Mouse (Mus musculus) adrenal gland, postnatal 14 days (tissue): ENCODE results near the gene Adam22. TPM values are rescaled to one million over a fixed set of nuclear protein-coding genes. Genes with fewer than 3 reads are reported as not detected.
"Not testable (repeated sequence)": the region's sequence is repeated elsewhere in the genome, so short reads cannot be mapped to it uniquely, and the experiment has no call there.

Source experiments
- DNase-seq: peaks from one replicate; pipeline ENCODE4 v3.0.0; 2021; ENCODE audit warnings: mixed read lengths
- microRNA-seq, 2 experiments: library from miRNA; unstranded; fragments of <30 nt; microRNA quantifications; one replicate each; pipeline ENCODE4 v1.2.0; 2021
- total RNA-seq: library from RNA; stranded (reverse); gene quantifications from 2 replicates; pipeline ENCODE4 v1.2.3, GENCODE M21; 2021

Gene Adam22
- total RNA-seq, 1 experiment from 2014 or later, result 4.1 TPM

DNA sequence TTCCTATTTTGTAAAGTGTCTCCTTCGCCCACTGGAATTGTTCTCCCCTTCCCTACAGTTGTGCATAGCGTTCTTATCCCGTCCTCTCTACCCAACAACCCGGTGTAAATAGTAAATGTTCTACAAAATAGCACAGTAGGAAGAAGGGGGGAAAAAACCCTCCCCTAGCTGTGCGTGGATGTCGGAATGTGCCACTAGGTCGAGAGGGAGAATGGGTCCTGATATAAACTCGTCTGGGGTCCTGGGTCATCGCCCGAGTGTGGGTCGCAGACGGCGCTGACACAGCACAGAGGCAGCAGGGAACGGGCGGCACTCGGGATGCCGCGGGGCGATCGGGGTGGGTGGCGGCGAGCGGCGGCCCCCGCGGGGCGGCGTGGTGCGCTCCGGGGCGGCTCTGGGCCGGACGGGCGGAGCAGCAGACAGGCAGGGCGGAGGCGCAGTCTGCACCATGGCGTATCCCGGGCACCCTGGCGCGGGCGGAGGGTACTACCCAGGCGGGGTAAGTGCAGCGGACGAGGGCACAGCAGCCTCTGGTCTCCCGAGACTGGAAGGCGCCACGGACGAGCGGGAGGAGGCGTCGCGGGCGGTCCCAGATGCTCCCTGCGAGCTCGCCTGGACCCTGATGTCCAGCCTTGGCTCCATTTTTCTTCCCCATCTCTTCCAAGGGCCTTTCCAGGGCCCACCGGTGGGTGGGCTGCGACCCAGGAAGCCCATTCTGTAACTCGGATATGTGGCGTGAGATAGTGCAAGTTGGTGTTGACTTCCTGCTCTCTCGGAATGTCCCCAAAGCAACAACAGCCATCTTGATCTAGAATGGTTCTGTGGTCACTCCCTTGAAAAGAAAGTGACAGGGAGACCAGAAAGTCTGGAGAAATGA is 311.6 kb downstream of the Adam22 start:
- peak; percentile 96 for DNase-seq

GRCm38 (mm10) chr5:8055721-8056129 is 312.2 kb downstream of the Adam22 start:
- no peak for DNase-seq

DNA sequence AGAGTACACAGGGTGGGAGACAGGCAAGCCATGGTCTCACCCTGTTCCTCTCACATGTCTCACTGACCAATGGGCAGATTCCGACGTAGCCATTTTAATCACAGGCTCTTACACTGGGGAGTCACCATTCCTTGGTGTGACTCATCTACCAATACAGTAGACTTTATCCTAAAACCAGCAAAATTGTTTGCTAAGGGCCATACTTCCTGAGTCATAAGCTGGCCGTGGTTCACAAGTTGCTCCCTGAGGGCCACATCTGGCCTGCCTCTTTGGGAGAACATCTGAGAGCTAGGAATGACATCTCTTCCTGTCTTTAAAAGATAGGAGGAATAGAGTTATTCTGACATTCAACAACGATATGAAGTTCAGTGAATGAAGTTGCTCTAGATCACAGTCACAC is 314.1 kb downstream of the Adam22 start:
- DNase-seq, result no peak

- no peak for DNase-seq
Observed at GRCm38 (mm10) chr5:8045855-8046254, 322.1 kb downstream of the Adam22 start, which contains the start of gene Sri. Sri (plus strand) TSS chr5:8046078.

DNA sequence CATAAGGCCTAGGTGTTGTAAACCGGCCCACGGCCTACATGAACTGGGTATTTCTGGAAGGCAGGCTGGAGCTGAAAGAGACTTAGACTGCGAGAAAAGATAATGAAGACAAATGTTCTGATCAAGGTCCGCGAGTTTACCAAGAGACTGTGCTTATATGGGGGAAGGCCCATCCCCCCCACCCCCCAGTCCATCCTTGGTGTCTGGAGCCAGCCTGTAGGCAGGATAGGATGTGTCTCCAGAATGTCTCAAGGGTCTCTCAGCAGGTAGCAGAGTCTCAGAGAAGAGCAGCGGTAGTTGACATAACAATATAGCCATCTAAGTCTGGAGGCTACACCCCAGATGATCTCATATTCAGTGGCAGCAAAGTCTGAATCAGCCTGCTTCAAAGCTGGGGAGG is 333.4 kb downstream of the Adam22 start:
- DNase-seq, result not testable (repeated sequence)

Small RNA genes within 50 kb of the gene (microRNA-seq; reads per million reads assigned to microRNA genes)
- 0 reads per million in 2 experiments for gene Gm24196

Other genes starting within 250 kb of the Adam22 start
- 11.8 and 12.9 TPM in 2 replicates for gene Dbf4, start 54.6 kb upstream of the Adam22 start, total RNA-seq
- 10.6 and 11.4 TPM in 2 replicates for gene Slc25a40, start 54.7 kb upstream of the Adam22 start, total RNA-seq